Mouse (Mus musculus) heart, embryonic 15.5 days (tissue): ENCODE measurements around the gene Krt82. TPM values are rescaled to one million over a fixed set of nuclear protein-coding genes. Genes with fewer than 3 reads are reported as not detected.

Source experiments
- ATAC-seq: fragments of 200-750 bp; cut with Nextera tagmentation; replicated peaks from 2 replicates; pipeline ENCODE4 v1.8.0; 2017; ENCODE audit warnings: low read depth, moderate TSS enrichment; ENCODE audit not compliant: insufficient number of reproducible peaks, insufficient read depth, low FRiP score
- H3K27ac ChIP-seq: fragments of 300-500 bp; sonication (generic); 2 replicates; pipeline ENCODE4 v1.5.1; 2015; ENCODE audit warnings: mild to moderate bottlenecking, inconsistent platforms
- H3K27me3 ChIP-seq: fragments of 300-500 bp; sonication (generic); 2 replicates; pipeline ENCODE4 v1.6.1; 2015; ENCODE audit warnings: inconsistent platforms
- H3K36me3 ChIP-seq: fragments of 300-500 bp; sonication (generic); 2 replicates; pipeline ENCODE4 v1.6.1; 2015; ENCODE audit warnings: mild to moderate bottlenecking, inconsistent platforms
- H3K4me1 ChIP-seq: fragments of 300-500 bp; sonication (generic); replicated peaks from 2 replicates; pipeline ENCODE4 v1.6.1; 2015; ENCODE audit warnings: inconsistent platforms
- H3K4me2 ChIP-seq: fragments of 300-500 bp; sonication (generic); 2 replicates; pipeline ENCODE4 v1.6.1; 2015; ENCODE audit warnings: inconsistent platforms, mild to moderate bottlenecking, moderate library complexity
- H3K4me3 ChIP-seq: fragments of 300-500 bp; sonication (generic); 2 replicates; pipeline ENCODE4 v1.5.1; 2015; ENCODE audit warnings: mild to moderate bottlenecking, inconsistent platforms
- H3K9ac ChIP-seq: fragments of 300-500 bp; sonication (generic); 2 replicates; pipeline ENCODE4 v1.6.1; 2015; ENCODE audit warnings: mild to moderate bottlenecking, inconsistent platforms
- H3K9me3 ChIP-seq: fragments of 300-500 bp; sonication (generic); replicated peaks from 2 replicates; pipeline ENCODE4 v1.6.1; 2016; ENCODE audit warnings: inconsistent platforms
- WGBS: fragments of 180-500 bp; shearing (Covaris S2); methylation state at CpG from one replicate; pipeline ENCODE4 v1.1.7; 2015; ENCODE audit warnings: mixed read lengths; 5-methylcytosine and 5-hydroxymethylcytosine counted together
- microRNA-seq: library from miRNA; unstranded; fragments of <30 nt; microRNA quantifications from one replicate; pipeline ENCODE4, GENCODE M21; 2016
- polyA plus RNA-seq: library from polyadenylated mRNA; unstranded; fragments of >200 nt; fragmentation: Nextera tagmentation; extraction: Ambion mirVana; gene quantifications from 2 replicates; pipeline ENCODE4 v1.2.1, GENCODE M21; 2015

Gene Krt82
- polyA plus RNA-seq, 1 experiment from 2014 or later: not detected

GRCm38 (mm10) chr15:101508247-101508646, 42.2 kb downstream of the Krt82 start:
- 67% methylated on average over 9 of the region's 9 CpGs for WGBS
- Histone ChIP-seq H3K36me3 (no peaks in the 10 kb centered on the region), H3K4me3 (no peak overlapping the region), H3K9ac (no peak overlapping the region), H3K4me1 (no peaks in the 10 kb centered on the region), H3K4me2 (no peak overlapping the region), H3K9me3 (no peaks in the 10 kb centered on the region), H3K27me3 (no peaks in the 10 kb centered on the region), H3K27ac (no peak overlapping the region)
- ATAC-seq: no peak

DNA sequence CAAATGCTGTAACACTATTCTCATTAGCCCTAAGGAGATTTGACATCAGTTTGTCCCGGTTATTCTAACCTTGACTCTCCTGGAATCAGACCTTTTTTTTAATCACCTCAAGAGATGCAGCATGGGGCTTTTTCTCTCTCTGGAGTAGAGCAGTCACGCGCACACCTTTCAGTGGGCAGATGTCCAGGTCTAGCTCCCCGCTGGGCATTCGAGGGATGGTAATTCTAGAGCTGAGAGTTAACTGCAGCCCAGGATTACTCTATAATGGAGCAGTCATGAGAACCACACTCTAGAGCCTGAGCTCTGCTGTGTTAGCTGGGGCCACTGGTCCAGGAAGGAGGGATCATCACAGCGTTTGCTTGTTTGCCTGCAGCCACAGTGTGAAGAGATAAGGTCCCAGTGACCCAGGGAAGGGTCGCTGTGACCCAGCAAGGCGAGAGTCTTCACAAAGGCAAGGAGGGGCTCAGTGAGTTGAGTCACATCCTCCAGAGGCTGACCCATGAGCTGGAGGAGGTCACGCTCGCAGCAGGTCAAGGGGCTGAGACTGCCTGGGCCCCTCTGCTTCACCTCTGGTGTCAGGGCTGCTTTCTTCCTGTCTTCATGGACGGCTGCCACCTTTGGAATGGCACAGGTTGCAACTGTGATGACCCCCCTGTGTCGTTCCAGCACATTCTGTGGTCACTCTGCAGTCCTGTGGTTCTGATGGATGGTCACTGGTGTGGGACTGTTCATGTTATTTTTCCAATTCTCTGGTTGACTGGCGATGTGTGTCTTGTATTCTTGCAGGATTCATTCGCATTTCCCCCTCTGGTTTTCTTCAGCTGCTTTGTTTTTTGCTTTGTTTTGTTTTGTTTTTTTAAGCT, 43.3 kb downstream of the Krt82 start:
- H3K4me3 ChIP-seq: no peak overlapping the region
- H3K4me2 ChIP-seq: no peak overlapping the region
- H3K36me3 ChIP-seq: no peaks in the 10 kb centered on the region
- no peaks in the 10 kb centered on the region for H3K4me1 ChIP-seq
- no peaks in the 10 kb centered on the region for H3K9me3 ChIP-seq
- H3K27ac ChIP-seq: no peak overlapping the region
- no peak overlapping the region for H3K9ac ChIP-seq
- 0 out of 2 replicates have a peak, but pooled peaks cover 2% of the 10 kb centered on the region for H3K27me3 ChIP-seq
- 44% methylated on average over 14 of the region's 14 CpGs for WGBS
- no peak for ATAC-seq

- H3K27me3 ChIP-seq: 0 out of 2 replicates have a peak, but pooled peaks cover 10% of the 10 kb centered on the region
- H3K9me3 ChIP-seq: no peaks in the 10 kb centered on the region
- no peak overlapping the region for H3K9ac ChIP-seq
- no peaks in the 10 kb centered on the region for H3K36me3 ChIP-seq
- H3K27ac ChIP-seq: no peak overlapping the region
- ATAC-seq: no peak
- H3K4me2 ChIP-seq: no peak overlapping the region
- peaks cover 7% of the 10 kb centered on the region for H3K4me1 ChIP-seq
- 78% methylated on average over 2 of the region's 2 CpGs for WGBS
- H3K4me3 ChIP-seq: no peak overlapping the region
Measured at GRCm38 (mm10) chr15:101497181-101497580, 53.3 kb downstream of the Krt82 start.

DNA sequence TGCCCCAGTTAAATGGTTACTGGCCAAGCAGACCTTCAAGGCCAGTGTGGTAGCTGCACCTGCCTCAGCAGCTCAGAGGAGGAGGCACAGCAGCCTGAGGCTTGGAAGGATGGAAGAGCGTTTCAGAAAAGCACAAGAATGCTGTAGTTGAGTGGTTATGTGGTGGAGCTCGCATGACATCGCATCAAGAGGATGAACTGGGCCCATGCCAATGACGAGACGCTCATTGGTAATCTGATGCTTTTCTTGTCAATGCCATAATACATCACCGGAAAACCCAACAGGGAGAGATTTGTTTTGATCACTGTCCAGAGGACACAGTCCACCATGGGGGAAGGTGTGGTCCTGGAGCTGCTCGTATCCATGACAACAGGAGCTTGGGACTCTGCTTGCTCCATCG, 55.2 kb downstream of the Krt82 start:
- no peak for ATAC-seq
- Histone ChIP-seq H3K9me3 (no peaks in the 10 kb centered on the region), H3K9ac (no peak overlapping the region), H3K27me3 (0 out of 2 replicates have a peak, but pooled peaks cover 3% of the 10 kb centered on the region), H3K4me3 (no peak overlapping the region), H3K4me1 (peaks cover 7% of the 10 kb centered on the region), H3K36me3 (no peaks in the 10 kb centered on the region), H3K4me2 (no peak overlapping the region), H3K27ac (no peak overlapping the region)
- WGBS: 80% methylated on average over 8 of the region's 8 CpGs

DNA sequence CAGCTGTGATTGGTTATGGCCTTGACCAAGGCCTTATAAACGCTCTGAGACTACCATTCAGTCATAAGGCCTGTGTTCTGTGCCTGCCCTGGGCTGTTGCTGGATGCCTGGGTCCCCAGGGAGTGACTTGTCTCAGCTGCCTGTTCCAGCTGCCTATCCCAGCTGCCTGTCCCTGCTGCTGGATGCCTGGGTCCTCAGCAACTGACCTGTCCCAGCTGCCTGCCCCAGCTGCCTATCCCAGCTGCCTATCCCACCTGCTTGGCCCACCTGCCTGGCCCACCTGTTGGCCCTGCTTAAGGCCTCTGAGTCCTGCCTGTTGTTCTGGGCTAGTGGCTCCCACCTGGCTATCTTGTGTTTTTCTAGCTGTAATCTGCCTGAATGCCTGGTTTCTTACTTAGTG, 56.3 kb downstream of the Krt82 start:
- H3K36me3 ChIP-seq: no peaks in the 10 kb centered on the region
- WGBS: 64% methylated on average over 1 of the region's 1 CpGs
- no peak overlapping the region for H3K9ac ChIP-seq
- peaks cover 7% of the 10 kb centered on the region for H3K4me1 ChIP-seq
- no peak overlapping the region for H3K4me3 ChIP-seq
- H3K4me2 ChIP-seq: no peak overlapping the region
- no peaks in the 10 kb centered on the region for H3K9me3 ChIP-seq
- no peak for ATAC-seq
- H3K27ac ChIP-seq: no peak overlapping the region
- H3K27me3 ChIP-seq: 0 out of 2 replicates have a peak, but pooled peaks cover 3% of the 10 kb centered on the region

GRCm38 (mm10) chr15:101493713-101494112, 56.8 kb downstream of the Krt82 start:
- 88% methylated on average over 6 of the region's 6 CpGs for WGBS
- H3K4me2 ChIP-seq: no peak overlapping the region

DNA sequence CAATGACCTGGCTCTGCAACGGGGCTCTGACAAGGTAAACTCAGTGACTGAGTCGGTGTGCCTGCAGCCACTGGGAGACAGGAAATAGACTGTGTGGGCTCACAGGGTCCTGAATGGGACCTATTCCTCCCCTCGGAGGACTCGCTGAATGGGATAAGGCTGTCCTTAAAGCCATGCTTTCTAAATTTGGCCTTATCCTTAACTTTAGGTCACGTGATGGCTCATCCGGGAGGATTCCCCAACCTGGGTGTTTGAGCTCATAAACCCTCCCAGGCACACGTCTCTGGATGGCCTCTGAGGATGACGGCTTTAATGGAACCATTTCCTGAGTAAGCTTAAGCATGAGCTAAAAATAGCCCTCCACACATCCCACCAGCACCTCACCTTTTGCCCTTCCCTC, 57.7 kb downstream of the Krt82 start:
- no peak overlapping the region for H3K4me2 ChIP-seq
- H3K9me3 ChIP-seq: no peaks in the 10 kb centered on the region
- no peak overlapping the region for H3K9ac ChIP-seq
- H3K4me3 ChIP-seq: no peak overlapping the region
- H3K27ac ChIP-seq: no peak overlapping the region
- 20% methylated on average over 8 of the region's 8 CpGs for WGBS
- 0 out of 2 replicates have a peak, but pooled peaks cover 3% of the 10 kb centered on the region for H3K27me3 ChIP-seq
- ATAC-seq: no peak
- no peaks in the 10 kb centered on the region for H3K36me3 ChIP-seq
- H3K4me1 ChIP-seq: peaks cover 7% of the 10 kb centered on the region

More at GRCm38 (mm10) chr15:101493713-101494112, 56.8 kb downstream of the Krt82 start:
- no peaks in the 10 kb centered on the region for H3K9me3 ChIP-seq
- no peak overlapping the region for H3K9ac ChIP-seq
- no peaks in the 10 kb centered on the region for H3K36me3 ChIP-seq
- 0 out of 2 replicates have a peak, but pooled peaks cover 3% of the 10 kb centered on the region for H3K27me3 ChIP-seq
- H3K4me1 ChIP-seq: peaks cover 7% of the 10 kb centered on the region
- H3K4me3 ChIP-seq: no peak overlapping the region
- no peak overlapping the region for H3K27ac ChIP-seq
- ATAC-seq: no peak

DNA sequence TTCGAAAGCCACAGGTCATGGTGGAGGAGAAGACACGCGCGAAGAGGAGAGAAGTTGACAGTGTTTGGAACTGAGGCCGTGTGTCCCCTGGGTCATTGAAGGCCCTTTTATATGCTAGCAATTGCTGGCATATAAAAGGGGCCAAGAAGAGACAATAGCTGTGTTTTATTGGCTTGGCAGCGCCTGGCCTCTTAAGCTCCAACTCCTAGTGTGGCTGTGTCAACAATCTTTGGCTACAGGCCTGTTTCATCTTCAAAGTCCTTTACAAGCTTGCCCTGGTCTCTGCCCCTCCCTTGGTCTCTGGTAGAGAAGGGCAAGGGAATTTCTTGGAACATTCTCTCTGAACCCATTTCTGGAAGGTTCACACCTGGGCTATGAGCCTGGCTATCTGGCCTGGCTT, 59.0 kb downstream of the Krt82 start, which contains the start of gene Krt83:
Gene Krt83, minus strand, starts transcription at position 82 of the 400 bp plus-strand sequence.
- H3K4me1 ChIP-seq: peaks cover 7% of the 10 kb centered on the region
- no peaks in the 10 kb centered on the region for H3K9me3 ChIP-seq
- H3K4me2 ChIP-seq: no peak within 1 kb of the TSS
- H3K9ac ChIP-seq: no peak within 1 kb of the TSS
- 0 out of 2 replicates have a peak, but pooled peaks cover 3% of the 10 kb centered on the region for H3K27me3 ChIP-seq
- H3K27ac ChIP-seq: no peak within 1 kb of the TSS
- 77% methylated on average over 6 of the region's 6 CpGs for WGBS
- no peak within 1 kb of the TSS for H3K4me3 ChIP-seq
- no peak for ATAC-seq
- H3K36me3 ChIP-seq: no peaks in the 10 kb centered on the region

Small RNA genes lying within 50 kb of the gene (microRNA-seq; reads per million reads assigned to microRNA genes)
- not detected for gene Gm44393
- not detected for gene Gm44460

Other genes starting within 250 kb of the Krt82 start
- gene Krt80, start 180.5 kb downstream of the Krt82 start, polyA plus RNA-seq: 7.4 and 8.1 TPM in 2 replicates
- gene Krt7, start 139.6 kb downstream of the Krt82 start, polyA plus RNA-seq: 17.4 and 28.2 TPM in 2 replicates
- 0.15 TPM in 1 of 2 replicates, not detected in the other for gene Krt87, start 111.9 kb downstream of the Krt82 start, polyA plus RNA-seq
- not detected in 2 replicates for gene Krt88, start 102.9 kb downstream of the Krt82 start, polyA plus RNA-seq
- gene Krt81, start 86.9 kb downstream of the Krt82 start, polyA plus RNA-seq: not detected in 2 replicates
- not detected in 2 replicates for gene Krt86, start 77.2 kb downstream of the Krt82 start, polyA plus RNA-seq
- gene Krt83, start 59.2 kb downstream of the Krt82 start, polyA plus RNA-seq: not detected in 2 replicates
- gene Gm49425, start 33.4 kb downstream of the Krt82 start, polyA plus RNA-seq: not detected in 2 replicates
- gene Krt84, start 17.8 kb downstream of the Krt82 start, polyA plus RNA-seq: not detected in 2 replicates
- 0.09 TPM in 1 of 2 replicates, not detected in the other for gene Krt90, start 12.3 kb upstream of the Krt82 start, polyA plus RNA-seq
- gene Krt75, start 23.2 kb upstream of the Krt82 start, polyA plus RNA-seq: 0.05 and 0.47 TPM in 2 replicates
- gene Gm5414, start 77.5 kb upstream of the Krt82 start, polyA plus RNA-seq: not detected in 2 replicates
- gene Gm5478, start 96.7 kb upstream of the Krt82 start, polyA plus RNA-seq: not detected in 2 replicates
- not detected in 2 replicates for gene Krt6b, start 129.6 kb upstream of the Krt82 start, polyA plus RNA-seq
- gene Krt6a, start 143.6 kb upstream of the Krt82 start, polyA plus RNA-seq: 0.20 and 0.36 TPM in 2 replicates
- gene Krt5, start 162.2 kb upstream of the Krt82 start, polyA plus RNA-seq: 2.8 and 29.6 TPM in 2 replicates
- gene Krt71, start 192.4 kb upstream of the Krt82 start, polyA plus RNA-seq: 0.14 TPM in 1 of 2 replicates, not detected in the other
- 0.34 TPM in 1 of 2 replicates, not detected in the other for gene Krt72, start 235.8 kb upstream of the Krt82 start, polyA plus RNA-seq